31 mouse cellular contexts compared by ENCODE assay signal in genomic region chr1:134522325-134522724, GRCm38 (mm10). TPM values are rescaled to one million over a fixed set of nuclear protein-coding genes. Genes with fewer than 3 reads are reported as not detected.
DNase-seq lines count a peak whose midpoint lies in the region; ATAC-seq and TF ChIP-seq lines count a peak whose summit lies in the region.
"Had no signal": no experiment of that assay in that cellular context is flagged by ENCODE, and none has a peak within 500 bp of the region (broad histone marks: within the 10 kb centered on the region; RNA-seq: fewer than 3 reads in every experiment).

No protein-coding gene starts in this region.

- WGBS in lung, postnatal 0 days: 40% methylated on average over 2 of the region's 2 CpGs
- 62% methylated on average over 2 of the region's 2 CpGs for WGBS in hindbrain, embryonic 10.5 days

- H3K9ac ChIP-seq in lung, postnatal 0 days (replicated peaks; ENCODE audit: low read depth): no peak overlapping the region
- H3K9ac ChIP-seq: forebrain, postnatal 0 days; heart, embryonic 15.5 days; hindbrain, embryonic 14.5 days; neural tube, embryonic 13.5 days had no signal

- no peak for TF ChIP-seq CTCF in lung, postnatal 0 days (IDR thresholded peaks at IDR 0.05)

- H3K9me3 ChIP-seq in lung, postnatal 0 days (ENCODE audit: low read length): no peaks in the 10 kb centered on the region
- no peaks in the 10 kb centered on the region for H3K9me3 ChIP-seq in hindbrain, embryonic 10.5 days
- H3K9me3 ChIP-seq: embryonic facial prominence, embryonic 10.5 days; forebrain, embryonic 10.5 days; heart, embryonic 15.5 days; midbrain, embryonic 10.5 days; neural tube, embryonic 13.5 days had no signal

- no peak overlapping the region for H3K27ac ChIP-seq in lung, postnatal 0 days (ENCODE audit: low read length)
- no peak overlapping the region for H3K27ac ChIP-seq in hindbrain, embryonic 10.5 days
- H3K27ac ChIP-seq: embryonic facial prominence, embryonic 10.5 days; forebrain, embryonic 10.5 days; heart, embryonic 15.5 days; hindbrain, embryonic 14.5 days; layer of hippocampus, adult 2 months; midbrain, embryonic 10.5 days; neural tube, embryonic 13.5 days had no signal

- peak; percentile 50 for DNase-seq in lung, postnatal 0 days (ENCODE audit: low spot score)
- DNase-seq in lung, postnatal 4 days: no peak
- peak; percentile 78 for DNase-seq in fat pad, adult 2 months (ENCODE audit: extremely low read depth, low read depth, low spot score)
- no peak for DNase-seq in hindbrain, embryonic 10.5 days (ENCODE audit: low spot score)
- DNase-seq in spleen, postnatal 10 days (ENCODE audit: low spot score in 2 of 2): no peak
- DNase-seq in cerebellum, postnatal 14 days: no peak
- DNase-seq: adrenal gland, postnatal 14 days; cerebellum, adult 9-10 months; forebrain, postnatal 0 days; gastrocnemius, postnatal 36 days; heart, postnatal 36 days; kidney, adult 8-10 months; kidney, postnatal 14 days; lung, adult 2 months; lung, postnatal 36 days had no signal

- no peaks in the 10 kb centered on the region for H3K27me3 ChIP-seq in lung, postnatal 0 days (replicated peaks; ENCODE audit: insufficient read depth, low read length)
- no peaks in the 10 kb centered on the region for H3K27me3 ChIP-seq in hindbrain, embryonic 10.5 days (ENCODE audit: insufficient read depth, poor library complexity, severe bottlenecking)
- H3K27me3 ChIP-seq: heart, embryonic 15.5 days; neural tube, embryonic 13.5 days had no signal

- no peak overlapping the region for H3K4me2 ChIP-seq in lung, postnatal 0 days (replicated peaks; ENCODE audit: low read depth, low read length)
- H3K4me2 ChIP-seq: heart, embryonic 15.5 days; hindbrain, embryonic 14.5 days; neural tube, embryonic 13.5 days had no signal

- H3K4me3 ChIP-seq in lung, postnatal 0 days (ENCODE audit: low read depth, low read length): no peak overlapping the region
- no peak overlapping the region for H3K4me3 ChIP-seq in hindbrain, embryonic 10.5 days
- H3K4me3 ChIP-seq: embryonic facial prominence, embryonic 10.5 days; forebrain, embryonic 10.5 days; heart, embryonic 15.5 days; layer of hippocampus, adult 2 months; midbrain, embryonic 10.5 days; myocyte; neural tube, embryonic 13.5 days had no signal

- ATAC-seq in lung, postnatal 0 days: no peak
- peak; percentile 38 for ATAC-seq in megakaryocyte progenitor cell, adult 5-6 weeks (replicated peaks; ENCODE audit: poor library complexity)
- ATAC-seq: forebrain, postnatal 0 days; inflammation-experienced regulatory T-cells, adult 6 months; midbrain, embryonic 16.5 days had no signal

- no peaks in the 10 kb centered on the region for H3K4me1 ChIP-seq in lung, postnatal 0 days (ENCODE audit: insufficient read depth, low read depth, low read length)
- 0 out of 2 replicates have a peak, but pooled peaks cover 4% of the 10 kb centered on the region for H3K4me1 ChIP-seq in hindbrain, embryonic 10.5 days (replicated peaks)
- H3K4me1 ChIP-seq: midbrain, embryonic 10.5 days; neural tube, embryonic 13.5 days had no signal

- no peaks in the 10 kb centered on the region for H3K36me3 ChIP-seq in lung, postnatal 0 days (ENCODE audit: insufficient read depth, low read length)
- H3K36me3 ChIP-seq in hindbrain, embryonic 10.5 days: no peaks in the 10 kb centered on the region
- H3K36me3 ChIP-seq: embryonic facial prominence, embryonic 10.5 days; forebrain, embryonic 10.5 days; heart, embryonic 15.5 days; midbrain, embryonic 10.5 days; neural tube, embryonic 13.5 days had no signal

- TF ChIP-seq EP300 in lung, postnatal 0 days (IDR thresholded peaks at IDR 0.05): no peak

RNA-seq across cellular contexts. Expression of gene Mgat4e, which starts 27.2 kb away (rescaled TPM):
- polyA plus RNA-seq in lung, postnatal 0 days (2015; fragmentation: Nextera tagmentation; extraction: Ambion mirVana): not detected in 2 replicates
- total RNA-seq in megakaryocyte progenitor cell, adult 5-6 weeks (2015): 0.10 TPM in 1 of 2 replicates, not detected in the other
- total RNA-seq in megakaryocyte progenitor cell, adult 5-6 weeks (2017): not detected in 2 replicates
- not detected in 2 replicates for polyA plus RNA-seq in hindbrain, embryonic 10.5 days (2016; fragmentation: Nextera tagmentation; extraction: Ambion mirVana)
- total RNA-seq: adrenal gland, postnatal 14 days; forebrain, postnatal 0 days; gastrocnemius, adult 18-20 months; gastrocnemius, postnatal 36 days; heart, postnatal 36 days; layer of hippocampus, adult 2 months; layer of hippocampus, postnatal 25 days had no signal
- polyA plus RNA-seq: cortical plate, adult 2 months; embryonic facial prominence, embryonic 10.5 days; forebrain, embryonic 10.5 days; forebrain, postnatal 0 days; heart, embryonic 15.5 days; hindbrain, embryonic 14.5 days; inflammation-experienced regulatory T-cells, adult 6 months; limb, embryonic 11.5 days; lung, adult 2 months; midbrain, embryonic 10.5 days; midbrain, embryonic 16.5 days; myocyte; neural tube, embryonic 13.5 days; thymus, postnatal 0 days had no signal

RNA-seq across cellular contexts. Expression of gene Rabif, which starts 27.9 kb away (rescaled TPM):
- 28.0 and 29.1 TPM in 2 replicates for polyA plus RNA-seq in lung, postnatal 0 days (2015; fragmentation: Nextera tagmentation; extraction: Ambion mirVana)
- total RNA-seq in megakaryocyte progenitor cell, adult 5-6 weeks (2015): 20.0 and 25.6 TPM in 2 replicates
- total RNA-seq in megakaryocyte progenitor cell, adult 5-6 weeks (2017): 15.4 and 15.5 TPM in 2 replicates
- polyA plus RNA-seq in hindbrain, embryonic 10.5 days (2016; fragmentation: Nextera tagmentation; extraction: Ambion mirVana): 43.8 and 45.0 TPM in 2 replicates

RNA-seq across cellular contexts. Expression of gene Kdm5b, which starts 37.6 kb away (rescaled TPM):
- 33.3 and 37.5 TPM in 2 replicates for polyA plus RNA-seq in lung, postnatal 0 days (2015; fragmentation: Nextera tagmentation; extraction: Ambion mirVana)
- total RNA-seq in megakaryocyte progenitor cell, adult 5-6 weeks (2015): 16.3 and 24.2 TPM in 2 replicates
- 18.0 and 20.6 TPM in 2 replicates for total RNA-seq in megakaryocyte progenitor cell, adult 5-6 weeks (2017)
- polyA plus RNA-seq in hindbrain, embryonic 10.5 days (2016; fragmentation: Nextera tagmentation; extraction: Ambion mirVana): 69.9 and 71.6 TPM in 2 replicates

Comparison
In these comparisons a context has a peak if more than half of its experiments do, and no peak if none do; other contexts are left out.
1. DNase-seq: peak in lung, postnatal 0 days (single experiment) and fat pad, adult 2 months (single experiment); none in lung, postnatal 4 days (0 of 2), hindbrain, embryonic 10.5 days (single experiment), spleen, postnatal 10 days (0 of 2) and cerebellum, postnatal 14 days (0 of 2).